Mouse (Mus musculus) 3T3-L1 (cell line): ENCODE measurements around the gene Camkk1.

ENCODE experiments used
- DNase-seq: peaks from one replicate; pipeline ENCODE4 v3.0.0-alpha.2; 2015; ENCODE audit warnings: low read depth, low spot score

Camkk1 gene

GRCm38 (mm10) chr11:73014831-73015344 lies 3.9 kb upstream of the Camkk1 start:
- no peak for DNase-seq

GRCm38 (mm10) chr11:73015391-73016102 lies 3.3 kb upstream of the Camkk1 start:
- peak; percentile 66 for DNase-seq

GRCm38 (mm10) chr11:73016103-73016420 lies 2.7 kb upstream of the Camkk1 start:
- no peak for DNase-seq

GRCm38 (mm10) chr11:73019147-73019795 lies 463 bp downstream of the Camkk1 start:
- DNase-seq = no peak

GRCm38 (mm10) chr11:73020953-73021800 lies 2.4 kb downstream of the Camkk1 start:
- peak; percentile 56 for DNase-seq

DNA sequence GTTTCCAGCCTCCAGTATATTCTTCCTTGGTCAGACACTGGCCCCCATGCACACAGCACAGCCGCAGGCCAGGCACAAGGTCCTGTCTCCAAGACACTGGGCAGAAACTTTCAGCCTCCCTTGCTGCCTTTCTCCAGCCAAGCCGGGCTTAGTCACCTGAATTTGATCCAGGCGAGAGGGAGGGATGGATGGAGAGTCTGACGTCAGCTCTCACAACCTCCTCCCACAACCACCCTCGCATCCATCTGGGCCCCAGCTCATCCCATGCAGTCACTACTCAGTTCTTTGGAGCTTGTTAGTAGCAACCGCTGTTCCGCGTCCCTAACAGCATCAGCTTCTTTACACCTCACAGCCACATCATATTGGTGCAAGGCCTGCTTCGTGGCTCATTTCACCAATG lies 4.3 kb downstream of the Camkk1 start:
- DNase-seq = peak; percentile 95

DNA sequence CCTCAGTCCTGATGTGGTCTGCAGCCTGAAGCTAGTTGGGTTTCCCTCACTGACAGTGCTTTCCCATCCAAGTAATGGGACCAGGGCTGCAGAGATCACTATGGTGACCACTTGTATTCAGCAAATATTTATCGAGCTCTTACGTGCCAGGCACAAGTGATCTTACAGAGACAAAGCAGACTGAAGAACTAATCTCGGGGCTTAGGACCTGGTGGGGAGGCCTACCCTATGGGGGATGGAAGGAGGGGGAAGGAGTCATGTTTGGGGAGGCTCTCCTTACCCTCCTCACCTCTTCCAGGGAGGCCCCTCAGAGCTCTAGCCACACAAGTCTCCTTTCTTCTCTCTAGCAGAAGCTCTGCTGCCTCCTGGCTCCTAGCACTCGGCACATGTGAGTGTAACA lies 5.0 kb downstream of the Camkk1 start:
- DNase-seq = no peak

DNA sequence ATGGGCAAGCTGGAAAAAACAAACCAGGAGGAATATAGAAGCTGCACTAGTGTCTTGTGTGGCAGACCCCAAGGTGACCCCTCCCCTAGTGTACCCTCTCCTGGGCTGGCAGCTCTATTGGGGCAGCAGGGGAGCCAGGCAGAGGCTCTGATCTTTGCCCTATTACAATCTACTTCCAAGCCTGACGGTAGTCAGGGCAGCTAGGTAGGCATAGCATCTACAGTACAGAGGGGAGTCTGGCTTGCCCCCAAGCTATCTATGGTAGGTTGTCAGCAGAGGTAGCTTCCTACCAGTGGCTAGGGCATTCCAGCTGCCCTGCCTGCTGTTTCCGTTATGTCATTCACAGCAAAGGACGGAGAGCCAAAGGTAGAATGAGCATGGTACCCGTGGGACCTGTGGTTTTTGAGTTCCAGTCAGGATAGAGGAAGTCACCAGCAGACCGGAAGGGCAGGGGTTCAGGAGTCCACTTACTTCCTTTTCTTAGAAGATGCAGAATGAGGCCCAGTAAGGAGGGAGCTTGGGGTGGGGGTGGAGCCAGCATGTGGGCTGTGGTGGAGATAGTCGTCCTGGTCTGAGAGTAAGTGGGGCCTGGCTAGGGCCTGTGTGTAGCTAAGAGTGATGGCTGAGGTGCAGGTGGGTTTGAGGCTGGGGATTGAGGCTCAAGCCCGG lies 5.6 kb downstream of the Camkk1 start:
- peak; percentile 55 for DNase-seq

- DNase-seq = no peak
These were observed 8.2 kb downstream of the Camkk1 start for GRCm38 (mm10) chr11:73026961-73027360.

- no peak for DNase-seq
These were observed 12.2 kb downstream of the Camkk1 start for GRCm38 (mm10) chr11:73030821-73031498.

DNA sequence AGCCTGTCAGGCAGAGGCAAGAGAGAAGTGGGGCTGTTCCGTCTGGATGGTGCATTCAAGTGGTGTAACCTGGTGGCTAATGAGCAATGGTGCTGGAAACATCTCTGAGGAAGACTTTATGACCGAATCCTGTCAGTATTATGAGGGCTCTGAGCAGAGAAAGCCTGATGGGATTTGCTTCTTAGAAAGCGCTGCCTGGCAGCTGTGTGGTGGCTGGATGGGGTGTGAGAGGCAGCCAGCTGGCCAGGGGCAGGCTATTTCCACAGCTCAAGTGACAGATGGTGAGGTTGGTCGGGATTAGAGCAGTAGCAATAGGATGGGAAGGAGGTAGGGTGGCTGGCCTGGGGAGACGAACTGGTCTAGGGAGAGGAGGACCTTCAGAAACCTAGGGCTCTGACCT lies 12.7 kb downstream of the Camkk1 start:
- no peak for DNase-seq

DNA sequence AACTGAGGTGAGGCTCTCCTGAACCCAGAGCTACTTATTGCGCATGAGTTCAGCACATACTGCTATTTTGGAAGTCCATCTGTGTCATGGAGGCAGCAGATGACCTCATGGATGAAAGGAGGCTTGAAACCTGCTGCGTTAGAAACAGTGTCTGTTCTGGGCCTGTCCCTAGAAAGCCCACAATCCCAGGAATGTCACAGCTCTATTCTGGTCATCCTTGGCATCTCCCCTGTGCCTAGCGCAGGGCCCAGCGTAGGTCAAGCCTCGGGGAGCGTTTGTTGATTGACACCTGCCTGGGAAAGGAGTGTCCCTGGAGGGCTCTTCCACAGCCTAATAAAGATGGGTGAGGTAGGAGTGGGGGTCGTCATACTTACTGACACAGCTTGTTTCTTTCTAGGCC lies 17.3 kb downstream of the Camkk1 start:
- DNase-seq = no peak

DNA sequence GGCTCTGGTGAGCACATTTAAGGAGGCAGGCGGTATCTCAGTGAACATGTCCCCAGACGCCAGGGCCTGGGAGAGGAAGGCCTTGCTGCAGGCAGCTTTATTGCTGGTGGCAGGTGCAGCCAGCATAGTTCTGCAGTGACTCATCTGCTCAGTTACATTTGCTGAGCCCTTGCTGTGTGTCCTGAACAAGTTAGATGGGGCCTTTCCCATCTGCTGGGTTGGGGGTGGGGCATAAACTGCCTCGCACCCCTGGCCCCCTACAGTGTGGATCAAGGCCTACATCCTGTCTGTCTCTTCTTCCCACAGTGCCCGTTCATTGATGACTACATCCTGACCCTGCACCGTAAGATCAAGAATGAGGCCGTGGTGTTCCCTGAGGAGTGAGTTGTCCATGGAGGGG lies 18.1 kb downstream of the Camkk1 start:
- DNase-seq = peak; percentile 64

- no peak for DNase-seq
These were observed 18.9 kb downstream of the Camkk1 start for GRCm38 (mm10) chr11:73037691-73038090.

DNA sequence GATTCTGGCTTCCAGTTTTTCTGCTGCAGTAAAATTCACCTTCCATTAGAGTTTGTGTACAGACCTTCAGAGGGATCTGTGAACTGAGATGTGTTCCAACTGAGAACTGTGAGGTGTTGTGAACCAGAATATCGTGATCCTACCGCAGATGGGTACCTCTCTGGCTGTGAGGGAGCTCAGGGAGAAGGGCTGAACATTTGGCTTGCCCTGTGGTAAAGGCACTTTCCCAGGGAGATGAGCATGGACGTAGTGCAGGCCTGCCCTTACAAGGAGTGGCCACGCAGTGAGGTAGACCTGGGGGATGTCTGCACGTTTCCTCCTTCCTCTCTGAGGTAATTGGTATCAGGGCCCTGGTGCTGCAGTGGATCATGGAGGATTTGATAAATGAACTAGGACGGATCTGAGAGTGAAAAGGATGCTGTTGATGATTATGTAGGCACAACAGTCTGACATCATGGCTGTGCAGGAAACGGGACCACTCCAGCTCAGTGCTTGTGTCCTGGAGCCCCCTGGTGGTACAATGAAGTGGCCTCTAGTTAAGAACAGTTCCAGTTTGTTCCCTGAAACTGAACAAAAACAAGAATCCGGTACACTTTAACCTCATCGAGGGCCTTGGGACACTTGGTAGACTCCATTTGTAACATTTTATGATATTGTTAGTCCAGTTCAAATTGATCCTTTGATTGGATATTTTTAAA lies 20.4 kb downstream of the Camkk1 start:
- DNase-seq = peak; percentile 79

- no peak for DNase-seq
These were observed 25.5 kb downstream of the Camkk1 start for GRCm38 (mm10) chr11:73044229-73044755.

GRCm38 (mm10) chr11:73044789-73045188 lies 26.0 kb downstream of the Camkk1 start:
- no peak for DNase-seq

- peak; percentile 96 for DNase-seq
These were observed 28.8 kb downstream of the Camkk1 start, which contains the start of gene Ncbp3 for GRCm38 (mm10) chr11:73047542-73047996. Gene Ncbp3, plus strand, starts transcription at chr11:73047783.

DNA sequence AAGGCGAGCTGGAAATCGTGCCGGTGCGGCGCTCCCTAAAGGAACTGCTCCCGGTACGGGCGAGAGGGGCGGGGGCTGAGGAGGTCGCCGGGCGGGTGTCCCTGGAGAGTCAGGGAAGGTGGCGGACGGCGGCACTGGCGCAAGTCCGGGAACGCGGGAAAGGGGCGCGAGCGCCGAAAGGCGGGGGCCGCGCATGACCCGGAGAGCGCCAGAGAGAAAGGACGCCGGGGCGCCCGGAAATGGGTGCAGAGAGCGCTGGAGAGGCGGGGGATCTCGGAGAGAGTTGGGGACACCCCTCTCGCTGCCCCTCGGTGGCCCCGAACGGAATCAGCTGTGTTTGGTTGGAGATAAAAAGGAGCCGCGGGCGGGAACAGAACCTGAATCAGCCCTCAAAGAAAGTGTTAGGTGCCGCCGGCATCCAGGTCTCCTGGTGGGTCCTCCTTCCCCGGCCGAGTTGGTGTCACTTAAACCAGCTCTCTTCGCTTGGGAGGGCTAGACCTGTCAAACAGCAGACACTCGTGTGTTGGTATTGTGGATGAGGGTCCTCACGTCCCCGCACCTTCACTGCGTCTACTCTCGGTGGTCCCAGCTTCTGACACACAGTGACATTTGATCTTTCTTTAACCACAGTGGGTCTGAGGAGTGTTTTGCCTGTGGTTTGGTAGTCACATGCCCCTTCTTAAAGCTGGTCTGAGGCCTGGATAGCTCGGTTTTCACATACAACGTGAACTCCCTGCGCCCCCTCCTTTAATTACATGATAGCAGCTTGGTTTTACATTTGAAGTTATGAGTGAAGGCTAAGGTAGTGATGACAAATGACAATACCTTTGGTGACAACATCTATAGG lies 29.4 kb downstream of the Camkk1 start:
- DNase-seq = peak; percentile 38
